Mouse (Mus musculus) myocyte (in vitro differentiated cells): ENCODE measurements around the gene Dock1. TPM values are rescaled to one million over a fixed set of nuclear protein-coding genes. Genes with fewer than 3 reads are reported as not detected.

ENCODE experiments used
- H3K27me3 ChIP-seq: one replicate; pipeline ENCODE4 v1.6.1; 2011; ENCODE audit not compliant: control insufficient read depth, insufficient read depth, insufficient read length
- H3K36me3 ChIP-seq: one replicate; pipeline ENCODE4 v1.6.1; 2011; ENCODE audit not compliant: control insufficient read depth, insufficient read depth
- H3K4me2 ChIP-seq: one replicate; pipeline ENCODE4 v1.6.1; 2011; ENCODE audit warnings: low read depth, control low read depth
- H3K4me3 ChIP-seq: one replicate; pipeline ENCODE4 v1.5.1; 2011; ENCODE audit warnings: mild to moderate bottlenecking, control low read depth, moderate library complexity
- H3K79me2 ChIP-seq: one replicate; pipeline ENCODE4 v1.6.1; 2011; ENCODE audit not compliant: control insufficient read depth, insufficient read depth
- H3ac ChIP-seq: one replicate; pipeline ENCODE4 v1.6.1; 2011; ENCODE audit not compliant: control insufficient read depth, insufficient read length
- CEBPB ChIP-seq: IDR thresholded peaks from 2 replicates; pipeline ENCODE4 v1.6.1; 2011; ENCODE audit warnings: mild to moderate bottlenecking, moderate library complexity; ENCODE audit not compliant: poor library complexity, insufficient read depth, severe bottlenecking
- E2F4 ChIP-seq: IDR thresholded peaks from one replicate; pipeline ENCODE4 v1.6.1; 2011; ENCODE audit warnings: mild to moderate bottlenecking, control low read depth, moderate library complexity; ENCODE audit not compliant: insufficient read depth
- MAX ChIP-seq: IDR thresholded peaks from one replicate; pipeline ENCODE4 v1.6.1; 2011; ENCODE audit warnings: low read depth, mild to moderate bottlenecking, control low read depth
- MYOD1 ChIP-seq, 3 experiments: IDR thresholded peaks; one replicate each; pipeline ENCODE4 v1.6.1; 2011; ENCODE audit warnings: control low read depth in 2 of 3, low read depth in 2 of 3, mild to moderate bottlenecking in 2 of 3, moderate library complexity in 1 of 3; ENCODE audit not compliant: insufficient read length in 2 of 3, control insufficient read depth in 1 of 3
- MYOG ChIP-seq, 3 experiments: IDR thresholded peaks; one replicate each; pipeline ENCODE4 v1.6.1; 2011; ENCODE audit warnings: control low read depth in 2 of 3, low read depth in 2 of 3, mild to moderate bottlenecking in 2 of 3; ENCODE audit not compliant: insufficient read length in 2 of 3, control insufficient read depth in 1 of 3, insufficient read depth in 1 of 3
- POLR2A ChIP-seq: IDR thresholded peaks from one replicate; pipeline ENCODE4 v1.6.1; 2011; ENCODE audit warnings: low read depth, mild to moderate bottlenecking, control low read depth, moderate library complexity; ENCODE audit not compliant: insufficient read length
- POLR2AphosphoS2 ChIP-seq: IDR thresholded peaks from one replicate; pipeline ENCODE4 v1.6.1; 2011; ENCODE audit warnings: low read depth, control low read depth; ENCODE audit not compliant: insufficient read length
- REST ChIP-seq: IDR thresholded peaks from one replicate; pipeline ENCODE4 v1.6.1; 2011; ENCODE audit warnings: mild to moderate bottlenecking, control low read depth, moderate library complexity; ENCODE audit not compliant: insufficient read depth, insufficient read length
- SRF ChIP-seq: IDR thresholded peaks from one replicate; pipeline ENCODE4 v1.6.1; 2011; ENCODE audit warnings: low read depth; ENCODE audit not compliant: control insufficient read depth, insufficient read length
- TCF12 ChIP-seq: IDR thresholded peaks from one replicate; pipeline ENCODE4 v1.6.1; 2011; ENCODE audit warnings: mild to moderate bottlenecking, control low read depth; ENCODE audit not compliant: poor library complexity, insufficient read depth, severe bottlenecking
- TCF3 ChIP-seq: IDR thresholded peaks from one replicate; pipeline ENCODE4 v1.6.1; 2011; ENCODE audit warnings: low read depth, control low read depth; ENCODE audit not compliant: insufficient read length
- USF1 ChIP-seq: IDR thresholded peaks from one replicate; pipeline ENCODE4 v1.6.1; 2011; ENCODE audit warnings: low read depth, mild to moderate bottlenecking, control low read depth, moderate library complexity
- polyA plus RNA-seq: library from polyadenylated mRNA; unstranded; fragments of >200 nt; fragmentation: generic; extraction: Trizol; gene quantifications from one replicate; pipeline ENCODE4 v1.2.1, GENCODE M21; 2012; ENCODE audit warnings: missing spikeins

The Dock1 gene
- polyA plus RNA-seq, 1 experiment = 6.2 TPM

- peaks cover 33% of the 10 kb centered on the region for H3K79me2 ChIP-seq
- TF ChIP-seq REST (no peak), E2F4 (no peak), MYOG (IDR thresholded peaks at IDR 0.05; ENCODE audit: control insufficient read depth in 1 of 3, insufficient read depth in 1 of 3, insufficient read length in 2 of 3, low read depth in 2 of 3) (no peak), MAX (no peak), SRF (no peak), POLR2A (no peak), CEBPB (no peak), MYOD1 (IDR thresholded peaks at IDR 0.05; ENCODE audit: control insufficient read depth in 1 of 3, insufficient read length in 2 of 3, low read depth in 2 of 3) (no peak), USF1 (no peak), POLR2AphosphoS2 (no peak), TCF12 (no peak), TCF3 (no peak)
These were observed 32.0 kb downstream of the Dock1 start for GRCm38 (mm10) chr7:134702481-134702880.

GRCm38 (mm10) chr7:134703704-134704103 is 33.2 kb downstream of the Dock1 start:
- H3K36me3 ChIP-seq = no peaks in the 10 kb centered on the region
- H3K79me2 ChIP-seq = peaks cover 25% of the 10 kb centered on the region
- TF ChIP-seq POLR2A (no peak), E2F4 (no peak), USF1 (no peak), TCF12 (no peak), REST (no peak), MYOG (IDR thresholded peaks at IDR 0.05; ENCODE audit: control insufficient read depth in 1 of 3, insufficient read depth in 1 of 3, insufficient read length in 2 of 3, low read depth in 2 of 3) (no peak), POLR2AphosphoS2 (no peak), MYOD1 (IDR thresholded peaks at IDR 0.05; ENCODE audit: control insufficient read depth in 1 of 3, insufficient read length in 2 of 3, low read depth in 2 of 3) (no peak), MAX (no peak), TCF3 (no peak), CEBPB (no peak), SRF (no peak)
- no peak overlapping the region for H3K4me2 ChIP-seq
- H3K27me3 ChIP-seq = no peaks in the 10 kb centered on the region
- no peak overlapping the region for H3ac ChIP-seq
- no peak overlapping the region for H3K4me3 ChIP-seq

More at GRCm38 (mm10) chr7:134702481-134702880, 32.0 kb downstream of the Dock1 start:
- Histone ChIP-seq H3ac (no peak overlapping the region), H3K36me3 (no peaks in the 10 kb centered on the region), H3K4me2 (no peak overlapping the region), H3K4me3 (no peak overlapping the region), H3K27me3 (no peaks in the 10 kb centered on the region)

- Histone ChIP-seq H3K36me3 (no peaks in the 10 kb centered on the region), H3K4me3 (no peak overlapping the region), H3K4me2 (no peak overlapping the region), H3K27me3 (no peaks in the 10 kb centered on the region), H3K79me2 (peaks cover 17% of the 10 kb centered on the region), H3ac (no peak overlapping the region)
- TF ChIP-seq TCF12 (no peak), MYOG (IDR thresholded peaks at IDR 0.05; ENCODE audit: control insufficient read depth in 1 of 3, insufficient read depth in 1 of 3, insufficient read length in 2 of 3, low read depth in 2 of 3) (peak in 2 of 3 experiments; percentile 8 to 31), MYOD1 (IDR thresholded peaks at IDR 0.05; ENCODE audit: control insufficient read depth in 1 of 3, insufficient read length in 2 of 3, low read depth in 2 of 3) (peak in 2 of 3 experiments; percentile 37 to 40)
These were observed 38.9 kb downstream of the Dock1 start for GRCm38 (mm10) chr7:134709226-134709853.

- TF ChIP-seq POLR2AphosphoS2 (no peak), TCF3 (no peak), MYOD1 (IDR thresholded peaks at IDR 0.05; ENCODE audit: control insufficient read depth in 1 of 3, insufficient read length in 2 of 3, low read depth in 2 of 3) (no peak), USF1 (no peak), REST (no peak), E2F4 (no peak), CEBPB (no peak), MAX (no peak), TCF12 (no peak), SRF (no peak), POLR2A (no peak), MYOG (IDR thresholded peaks at IDR 0.05; ENCODE audit: control insufficient read depth in 1 of 3, insufficient read depth in 1 of 3, insufficient read length in 2 of 3, low read depth in 2 of 3) (no peak)
These were observed 41.1 kb downstream of the Dock1 start for GRCm38 (mm10) chr7:134711576-134711975.

GRCm38 (mm10) chr7:134719406-134719805 is 49.0 kb downstream of the Dock1 start:
- Histone ChIP-seq H3ac (no peak overlapping the region), H3K4me3 (no peak overlapping the region), H3K4me2 (no peak overlapping the region), H3K79me2 (peaks cover 18% of the 10 kb centered on the region), H3K27me3 (no peaks in the 10 kb centered on the region), H3K36me3 (no peaks in the 10 kb centered on the region)
- TF ChIP-seq REST (no peak), MYOD1 (IDR thresholded peaks at IDR 0.05; ENCODE audit: control insufficient read depth in 1 of 3, insufficient read length in 2 of 3, low read depth in 2 of 3) (no peak), MAX (no peak), SRF (no peak)

More at GRCm38 (mm10) chr7:134711576-134711975, 41.1 kb downstream of the Dock1 start:
- H3K36me3 ChIP-seq = no peaks in the 10 kb centered on the region
- H3K4me3 ChIP-seq = no peak overlapping the region
- H3ac ChIP-seq = no peak overlapping the region
- no peaks in the 10 kb centered on the region for H3K27me3 ChIP-seq
- peaks cover 10% of the 10 kb centered on the region for H3K79me2 ChIP-seq
- H3K4me2 ChIP-seq = no peak overlapping the region
